Mouse (Mus musculus) urinary bladder, adult 18-20 months (tissue): Measurements from ENCODE around the gene Obp2b.
"Not testable (repeated sequence)": the region's sequence is repeated elsewhere in the genome, so short reads cannot be mapped to it uniquely, and the experiment has no call there.

Source experiments
- DNase-seq, 2 experiments: peaks; one replicate each; pipeline ENCODE4 v3.0.0; 2022; ENCODE audit warnings: low spot score in 2 of 2, mixed read lengths in 2 of 2

The Obp2b gene

GRCm38 (mm10) chr2:25736709-25737108, at the start of gene Obp2b:
Gene Obp2b (plus strand): TSS chr2:25737009.
- DNase-seq, result not testable (repeated sequence)

GRCm38 (mm10) chr2:25694605-25695004, 42.2 kb upstream of the Obp2b start:
- DNase-seq, result peak; percentile 20 to 57

GRCm38 (mm10) chr2:25696951-25697350, 39.9 kb upstream of the Obp2b start:
- DNase-seq, result no peak

GRCm38 (mm10) chr2:25698696-25699095, 38.1 kb upstream of the Obp2b start:
- DNase-seq, result no peak

- not testable (repeated sequence) for DNase-seq
Measured at GRCm38 (mm10) chr2:25699743-25700142, 37.1 kb upstream of the Obp2b start, which contains the start of gene Obp2a. Gene Obp2a (plus strand): TSS chr2:25700043.

- DNase-seq, result no peak
Measured at GRCm38 (mm10) chr2:25701001-25701400, 35.8 kb upstream of the Obp2b start.

GRCm38 (mm10) chr2:25703706-25704105, 33.1 kb upstream of the Obp2b start:
- DNase-seq, result no peak

- DNase-seq, result peak; percentile 68 to 74
Measured at GRCm38 (mm10) chr2:25706643-25707481, 29.9 kb upstream of the Obp2b start, which contains the start of gene Bmyc. Gene Bmyc (plus strand): TSS chr2:25706739.

GRCm38 (mm10) chr2:25708121-25708520, 28.7 kb upstream of the Obp2b start:
- DNase-seq, result no peak

- not testable (repeated sequence) for DNase-seq
Measured at GRCm38 (mm10) chr2:25709056-25709455, 27.8 kb upstream of the Obp2b start.

- not testable (repeated sequence) for DNase-seq
Measured at GRCm38 (mm10) chr2:25709791-25710190, 27.0 kb upstream of the Obp2b start.

- not testable (repeated sequence) for DNase-seq
Measured at GRCm38 (mm10) chr2:25711641-25712040, 25.2 kb upstream of the Obp2b start.

- no peak for DNase-seq
Measured at GRCm38 (mm10) chr2:25717222-25717621, 19.6 kb upstream of the Obp2b start.

GRCm38 (mm10) chr2:25733199-25733930, 3.4 kb upstream of the Obp2b start:
- DNase-seq, result no peak

- no peak for DNase-seq
Measured at GRCm38 (mm10) chr2:25741671-25742070, 4.9 kb downstream of the Obp2b start.

GRCm38 (mm10) chr2:25754201-25754600, 17.4 kb downstream of the Obp2b start:
- no peak for DNase-seq

GRCm38 (mm10) chr2:25758064-25758625, 21.3 kb downstream of the Obp2b start:
- no peak for DNase-seq

- no peak for DNase-seq
Measured at GRCm38 (mm10) chr2:25765269-25765668, 28.5 kb downstream of the Obp2b start, which contains the start of gene Lcn3. Gene Lcn3 (plus strand): TSS chr2:25765569.

- no peak for DNase-seq
Measured at GRCm38 (mm10) chr2:25767764-25768163, 31.0 kb downstream of the Obp2b start.

GRCm38 (mm10) chr2:25773507-25773906, 36.7 kb downstream of the Obp2b start:
- DNase-seq, result no peak

GRCm38 (mm10) chr2:25774640-25775039, 37.8 kb downstream of the Obp2b start:
- DNase-seq, result no peak

- DNase-seq, result no peak
Measured at GRCm38 (mm10) chr2:25775991-25776390, 39.2 kb downstream of the Obp2b start.
